Mouse (Mus musculus) CD4-positive, CD25-positive, alpha-beta regulatory T cell, adult 4 months (primary cell): ENCODE results near the gene Acvrl1. TPM values are rescaled to one million over a fixed set of nuclear protein-coding genes. Genes with fewer than 3 reads are reported as not detected.
A peak's percentile ranks its signal among the peaks of the same experiment; 100 is the strongest.

Experiments used
- ATAC-seq: one replicate; pipeline ENCODE4 v1.8.0; 2017
- polyA plus RNA-seq, 2 experiments: library from polyadenylated mRNA; unstranded; fragments of 100-300 nt; shearing (Covaris generic); gene quantifications; one replicate each; pipeline ENCODE4 v1.2.1; 2017

Gene Acvrl1
- polyA plus RNA-seq, 2 experiments from 2014 or later: 3.8 to 5.2 TPM

GRCm38 (mm10) chr15:101142672-101143071 lies 14.3 kb downstream of the Acvrl1 start:
- no peak for ATAC-seq

- no peak for ATAC-seq
Observed at GRCm38 (mm10) chr15:101143494-101143893, 15.2 kb downstream of the Acvrl1 start.

- no peak for ATAC-seq
Observed at GRCm38 (mm10) chr15:101144176-101144575, 15.9 kb downstream of the Acvrl1 start.

GRCm38 (mm10) chr15:101144779-101145178 lies 16.5 kb downstream of the Acvrl1 start:
- ATAC-seq: no peak

GRCm38 (mm10) chr15:101145424-101146099 lies 17.2 kb downstream of the Acvrl1 start:
- ATAC-seq: peak; percentile 97

- no peak for ATAC-seq
Observed at GRCm38 (mm10) chr15:101146100-101146965, 18.0 kb downstream of the Acvrl1 start.

- no peak for ATAC-seq
Observed at GRCm38 (mm10) chr15:101147115-101147909, 19.0 kb downstream of the Acvrl1 start.

GRCm38 (mm10) chr15:101147910-101148273 lies 19.6 kb downstream of the Acvrl1 start:
- no peak for ATAC-seq

- no peak for ATAC-seq
Observed at GRCm38 (mm10) chr15:101148604-101149003, 20.3 kb downstream of the Acvrl1 start.

GRCm38 (mm10) chr15:101151409-101152261 lies 23.3 kb downstream of the Acvrl1 start:
- ATAC-seq: no peak

GRCm38 (mm10) chr15:101154700-101155616 lies 26.6 kb downstream of the Acvrl1 start:
- no peak for ATAC-seq

GRCm38 (mm10) chr15:101160128-101160527 lies 31.8 kb downstream of the Acvrl1 start:
- no peak for ATAC-seq

GRCm38 (mm10) chr15:101160591-101160990 lies 32.3 kb downstream of the Acvrl1 start:
- no peak for ATAC-seq

GRCm38 (mm10) chr15:101161534-101161933 lies 33.2 kb downstream of the Acvrl1 start:
- no peak for ATAC-seq

GRCm38 (mm10) chr15:101163056-101163458 lies 34.7 kb downstream of the Acvrl1 start:
- ATAC-seq: no peak

- ATAC-seq: no peak
Observed at GRCm38 (mm10) chr15:101163854-101164253, 35.5 kb downstream of the Acvrl1 start.

- no peak for ATAC-seq
Observed at GRCm38 (mm10) chr15:101164291-101164690, 36.0 kb downstream of the Acvrl1 start.

- ATAC-seq: no peak
Observed at GRCm38 (mm10) chr15:101165658-101166437, 37.5 kb downstream of the Acvrl1 start.

- no peak for ATAC-seq
Observed at GRCm38 (mm10) chr15:101167553-101167952, 39.2 kb downstream of the Acvrl1 start.

GRCm38 (mm10) chr15:101169910-101170309 lies 41.6 kb downstream of the Acvrl1 start:
- no peak for ATAC-seq
